Mouse (Mus musculus) brain, embryonic 14.5 days (tissue): ENCODE results near the gene Astn2. TPM values are rescaled to one million over a fixed set of nuclear protein-coding genes. Genes with fewer than 3 reads are reported as not detected.

ENCODE experiments used
- DNase-seq: peaks from one replicate; pipeline ENCODE4 v3.0.0-alpha.2; 2011; ENCODE audit warnings: low read depth
- CTCF ChIP-seq: fragments of 200-500 bp; IDR thresholded peaks from 2 replicates; pipeline ENCODE4 v1.5.1; 2012; ENCODE audit warnings: inconsistent platforms, mild to moderate bottlenecking, moderate library complexity, borderline replicate concordance; ENCODE audit not compliant: insufficient read depth, insufficient read length; ENCODE audit errors: extremely low read depth
- POLR2A ChIP-seq: fragments of 200-500 bp; IDR thresholded peaks from 2 replicates; pipeline ENCODE4 v1.6.1; 2012; ENCODE audit warnings: mild to moderate bottlenecking, inconsistent platforms, borderline replicate concordance; ENCODE audit not compliant: poor library complexity, insufficient read depth, insufficient read length, severe bottlenecking; ENCODE audit errors: extremely low read depth
- polyA plus RNA-seq: library from polyadenylated mRNA; depleted of rRNA; stranded (reverse); fragments of >200 nt; gene quantifications from 2 replicates; pipeline ENCODE4 v1.2.3, GENCODE M21; 2012

The Astn2 gene
- polyA plus RNA-seq, 1 experiment = 23.7 TPM

- DNase-seq = no peak
- no peak for TF ChIP-seq CTCF
- TF ChIP-seq POLR2A = no peak
Measured at GRCm38 (mm10) chr4:65605151-65605702, 799.2 kb downstream of the Astn2 start.

GRCm38 (mm10) chr4:65604504-65605150, 799.8 kb downstream of the Astn2 start, which contains the start of gene Trim32:
Trim32 (plus strand) TSS chr4:65604986.
- TF ChIP-seq CTCF (no peak), POLR2A (peak; percentile 82)
- DNase-seq = peak; percentile 99

GRCm38 (mm10) chr4:65594601-65595369, 809.6 kb downstream of the Astn2 start:
- DNase-seq = no peak
- no peak for TF ChIP-seq CTCF
- TF ChIP-seq POLR2A = no peak

GRCm38 (mm10) chr4:65589780-65590179, 814.6 kb downstream of the Astn2 start:
- peak; percentile 90 for DNase-seq
- TF ChIP-seq CTCF (peak; percentile 78; the same call in 1 of the 2 replicates), POLR2A (no peak)

- peak; percentile 78 for DNase-seq
- no peak for TF ChIP-seq CTCF
Measured at GRCm38 (mm10) chr4:65586947-65587346, 817.5 kb downstream of the Astn2 start.

- TF ChIP-seq CTCF = no peak
- TF ChIP-seq POLR2A = no peak
- peak; percentile 29 for DNase-seq
Measured at GRCm38 (mm10) chr4:65580254-65580653, 824.2 kb downstream of the Astn2 start.

- TF ChIP-seq CTCF = no peak
- TF ChIP-seq POLR2A = no peak
- no peak for DNase-seq
Measured at GRCm38 (mm10) chr4:65565493-65565892, 838.9 kb downstream of the Astn2 start.

- TF ChIP-seq CTCF (no peak), POLR2A (no peak)
- DNase-seq = no peak
Measured at GRCm38 (mm10) chr4:65548561-65548960, 855.9 kb downstream of the Astn2 start.

GRCm38 (mm10) chr4:65545582-65545981, 858.8 kb downstream of the Astn2 start:
- TF ChIP-seq POLR2A (no peak), CTCF (no peak)
- no peak for DNase-seq

GRCm38 (mm10) chr4:65532071-65532736, 872.2 kb downstream of the Astn2 start:
- no peak for DNase-seq
- TF ChIP-seq CTCF (no peak), POLR2A (no peak)

- TF ChIP-seq CTCF = no peak
- no peak for TF ChIP-seq POLR2A
- peak; percentile 1 for DNase-seq
Measured at GRCm38 (mm10) chr4:65531621-65532020, 872.8 kb downstream of the Astn2 start.

GRCm38 (mm10) chr4:65530901-65531300, 873.5 kb downstream of the Astn2 start:
- no peak for TF ChIP-seq POLR2A
- TF ChIP-seq CTCF = no peak
- no peak for DNase-seq
